Mouse (Mus musculus): Measurements from ENCODE around the gene Zbtb2.
"Not testable (repeated sequence)": the region's sequence is repeated elsewhere in the genome, so short reads cannot be mapped to it uniquely, and the experiment has no call there.

Gene Zbtb2

GRCm38 (mm10) chr10:4387701-4388383, at the start of gene Zbtb2:
Gene Zbtb2 (minus strand): TSS chr10:4388108.
- in situ Hi-C loops (cut with MboI, MseI) = loop anchor here (25.0 kb wide), 1 partner anchor 1424 kb away; the partner anchor contains the start of genes Fbxo5 and Mtrf1l

GRCm38 (mm10) chr10:4435416-4435815, 47.5 kb upstream of the Zbtb2 start:
- in situ Hi-C loops (cut with MboI, MseI) = no loop called here

GRCm38 (mm10) chr10:4433871-4434270, 46.0 kb upstream of the Zbtb2 start:
- in situ Hi-C loops (cut with MboI, MseI) = not testable (repeated sequence)

DNA sequence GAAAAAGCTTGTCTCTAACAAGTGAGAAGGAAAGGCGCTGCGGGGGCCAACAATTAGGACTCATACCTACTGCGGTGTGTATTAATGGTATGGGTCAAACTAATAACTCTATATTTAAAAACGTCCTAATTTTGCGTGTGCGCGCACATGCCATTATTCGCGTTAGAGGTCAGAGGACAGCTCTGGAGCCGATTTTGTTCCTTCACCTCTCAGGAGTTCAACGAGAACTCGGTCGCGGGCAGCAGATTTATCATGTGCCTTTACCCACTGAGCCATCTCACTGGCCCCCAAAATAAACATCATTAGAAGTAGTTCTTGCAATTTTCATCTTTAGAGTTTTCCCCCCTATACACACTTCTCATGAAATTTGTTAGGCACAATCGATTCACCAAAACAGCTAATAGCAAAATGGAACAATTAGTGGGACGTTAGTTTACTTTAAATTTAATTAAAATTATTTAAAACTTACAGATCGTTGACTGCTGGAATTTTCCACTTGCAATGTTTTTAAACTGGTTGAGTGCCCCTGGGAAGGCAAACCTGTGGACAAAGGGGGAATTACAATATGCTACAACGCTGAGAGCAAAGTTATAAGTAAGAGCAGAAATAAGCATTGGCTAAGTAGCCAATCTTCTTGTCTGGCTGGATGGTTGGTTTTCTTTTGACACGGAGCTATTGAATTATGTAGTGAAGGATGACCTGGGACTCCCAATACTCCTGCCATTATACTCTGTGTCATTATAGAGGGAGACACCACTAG, 45.3 kb upstream of the Zbtb2 start:
- in situ Hi-C loops (cut with MboI, MseI) = no loop called here

GRCm38 (mm10) chr10:4432123-4432931, 44.4 kb upstream of the Zbtb2 start, which contains the start of the genes Rmnd1 and Armt1:
Gene Rmnd1 (minus strand): TSS chr10:4432388.
Gene Armt1 (plus strand): TSS chr10:4432467.
- in situ Hi-C loops (cut with MboI, MseI) = no loop called here

GRCm38 (mm10) chr10:4431746-4432122, 43.8 kb upstream of the Zbtb2 start:
- in situ Hi-C loops (cut with MboI, MseI) = no loop called here

DNA sequence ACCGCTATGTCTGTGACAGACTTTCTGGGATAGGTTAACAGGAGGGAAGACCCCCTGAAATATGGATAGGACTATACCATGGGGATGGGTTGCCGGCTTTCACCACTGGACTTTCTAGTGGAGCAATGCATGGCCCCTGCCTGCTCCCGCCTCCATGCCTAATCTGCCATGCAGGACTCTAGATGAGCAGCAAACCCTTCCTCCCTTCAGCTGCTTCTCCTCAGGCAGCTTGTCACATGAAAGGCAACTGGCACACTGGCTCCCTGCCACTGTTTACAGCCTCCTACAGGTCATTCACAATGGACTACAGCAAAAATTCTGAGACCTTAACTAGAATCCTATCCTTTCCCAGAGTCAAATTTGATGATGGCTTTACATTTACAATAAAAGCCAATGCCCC, 42.9 kb upstream of the Zbtb2 start:
- in situ Hi-C loops (cut with MboI, MseI) = no loop called here

DNA sequence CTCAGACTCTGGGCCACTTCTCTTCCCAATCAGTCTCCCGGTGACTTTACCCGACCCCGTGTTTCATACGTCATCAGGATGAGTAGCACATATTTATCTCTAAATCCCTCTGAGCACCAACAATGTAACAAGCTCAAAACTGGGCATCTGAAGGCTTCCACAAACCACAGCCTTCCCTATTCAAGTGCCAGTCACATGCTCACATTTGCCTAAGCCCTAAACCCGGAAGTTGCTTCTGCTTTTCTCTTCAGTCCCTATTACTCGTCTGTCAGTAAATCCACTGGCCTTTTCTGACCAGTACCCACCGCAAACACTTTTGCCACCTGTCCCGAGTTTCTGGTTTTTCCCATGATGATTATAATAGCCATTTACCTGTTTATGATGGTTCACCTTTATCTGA, 42.5 kb upstream of the Zbtb2 start:
- in situ Hi-C loops (cut with MboI, MseI) = no loop called here

DNA sequence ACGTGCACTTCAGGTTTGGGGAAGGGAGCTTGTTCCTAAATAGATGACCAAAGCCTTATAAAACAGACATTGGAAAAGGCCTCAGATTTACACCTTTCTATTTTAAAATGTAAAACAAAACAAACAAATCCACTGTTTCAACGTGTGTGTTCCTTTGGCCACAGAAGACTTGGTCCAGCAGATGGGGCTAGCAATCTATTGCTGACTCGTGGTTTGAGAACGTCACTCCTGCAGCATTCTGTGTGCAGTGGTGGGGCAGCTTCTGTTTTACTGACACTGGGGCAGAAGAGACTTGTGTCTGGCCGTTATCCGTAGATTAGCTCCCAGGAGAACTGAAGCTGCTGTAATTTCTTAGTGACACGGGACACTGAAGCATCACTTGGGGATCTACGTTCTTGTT, 37.3 kb upstream of the Zbtb2 start:
- in situ Hi-C loops (cut with MboI, MseI) = loop anchor here (5.0 kb wide), 1 partner anchor 33 kb away; no protein-coding TSS in a partner anchor

DNA sequence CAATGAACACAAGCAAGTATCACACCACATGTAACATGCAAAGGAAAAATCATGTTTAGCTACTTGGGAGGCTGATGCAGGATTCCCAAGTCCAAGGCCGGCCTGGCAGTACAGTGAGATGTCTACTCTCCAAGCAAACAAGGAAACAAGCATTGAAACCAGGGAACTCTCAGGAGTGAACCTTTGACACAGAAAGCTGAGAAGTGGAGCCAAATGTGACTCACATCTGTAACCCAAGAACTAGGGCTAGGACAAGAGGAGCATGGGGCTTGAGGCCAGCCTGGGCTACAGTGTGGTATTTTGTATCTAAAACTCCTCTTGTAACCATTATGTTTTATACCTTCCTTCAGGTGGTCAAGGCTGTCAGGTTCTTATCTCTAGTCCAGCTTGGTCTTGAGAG, 19.3 kb upstream of the Zbtb2 start:
- in situ Hi-C loops (cut with MboI, MseI) = loop anchor here (5.0 kb wide), 1 partner anchor 760 kb away; no protein-coding TSS in a partner anchor

GRCm38 (mm10) chr10:4405511-4405910, 17.6 kb upstream of the Zbtb2 start:
- in situ Hi-C loops (cut with MboI, MseI) = loop anchor here (5.0 kb wide), 1 partner anchor 762 kb away; no protein-coding TSS in a partner anchor

GRCm38 (mm10) chr10:4404895-4405491, 17.1 kb upstream of the Zbtb2 start:
- in situ Hi-C loops (cut with MboI, MseI) = loop anchor here (5.0 kb wide), 1 partner anchor 762 kb away; no protein-coding TSS in a partner anchor

DNA sequence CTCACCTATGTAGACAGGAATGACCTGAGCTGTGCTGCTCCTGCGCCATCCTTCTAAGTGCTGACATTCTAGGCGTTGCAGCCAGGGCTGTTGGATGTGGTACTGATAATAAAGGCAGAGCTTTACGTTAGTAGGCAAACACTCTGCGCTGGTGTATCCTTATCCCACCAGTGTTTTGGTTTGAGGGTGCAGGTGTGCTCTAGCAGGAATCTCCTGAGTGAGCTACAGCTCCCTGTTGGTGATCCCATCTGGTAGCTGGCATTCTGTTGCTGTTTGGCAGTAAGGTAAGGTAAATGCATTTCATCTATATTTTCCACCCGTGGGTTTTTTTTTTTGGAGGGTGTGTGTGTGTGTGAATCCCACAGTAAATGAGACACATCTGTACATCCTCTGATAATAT, 10.2 kb upstream of the Zbtb2 start:
- in situ Hi-C loops (cut with MboI, MseI) = loop anchor here (25.0 kb wide), 1 partner anchor 1414 kb away; the partner anchor contains the start of genes Fbxo5 and Mtrf1l

- in situ Hi-C loops (cut with MboI, MseI) = loop anchor here (25.0 kb wide), 1 partner anchor 1417 kb away; the partner anchor contains the start of genes Fbxo5 and Mtrf1l
These were observed 7.4 kb upstream of the Zbtb2 start for GRCm38 (mm10) chr10:4395321-4395720.

GRCm38 (mm10) chr10:4391851-4392250, 3.9 kb upstream of the Zbtb2 start:
- in situ Hi-C loops (cut with MboI, MseI) = loop anchor here (5.0 to 25.0 kb wide), 2 partner anchors 35 to 1420 kb away; partner anchors contain the start of genes Fbxo5 and Mtrf1l

DNA sequence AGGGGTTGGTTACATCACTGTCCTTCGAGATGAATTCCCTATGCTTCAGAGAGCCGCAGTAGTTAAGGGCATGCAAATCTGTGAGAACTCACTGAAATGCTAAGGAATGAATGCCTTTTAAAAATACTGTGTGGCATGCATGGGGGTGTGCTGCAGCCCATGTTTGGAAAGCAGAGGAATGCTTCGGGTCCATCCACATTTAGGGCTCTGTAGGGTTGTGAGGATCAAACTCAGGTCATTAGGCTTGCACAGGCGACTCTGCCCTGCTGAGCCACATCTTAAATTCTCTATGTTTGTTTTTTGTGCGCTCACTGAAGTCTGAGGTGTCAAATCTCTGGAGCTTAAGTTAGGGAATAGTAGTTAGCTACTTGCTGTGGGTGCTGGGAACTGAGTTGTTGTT, 3.2 kb upstream of the Zbtb2 start:
- in situ Hi-C loops (cut with MboI, MseI) = loop anchor here (5.0 to 25.0 kb wide), 2 partner anchors 36 to 1421 kb away; partner anchors contain the start of genes Fbxo5 and Mtrf1l

DNA sequence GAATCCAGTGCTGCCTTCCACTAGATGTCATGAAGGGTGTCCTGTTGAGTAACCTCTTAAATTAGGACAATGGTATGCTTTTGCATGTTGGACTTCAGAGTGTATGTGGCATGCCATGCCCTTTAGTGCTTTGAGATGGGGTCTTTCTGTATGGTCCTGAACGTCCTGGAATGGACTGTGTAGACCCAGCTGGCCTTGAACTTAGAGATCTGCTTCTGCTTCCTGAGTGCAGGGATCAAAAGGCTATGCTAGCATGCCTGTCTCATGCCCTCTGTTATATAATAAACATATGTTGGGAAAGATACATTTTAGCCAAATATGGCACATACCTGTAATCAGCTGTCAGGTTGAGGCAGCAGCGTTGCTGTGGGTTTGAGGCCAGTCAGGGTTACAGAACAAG, 2.6 kb upstream of the Zbtb2 start:
- in situ Hi-C loops (cut with MboI, MseI) = loop anchor here (5.0 to 25.0 kb wide), 2 partner anchors 37 to 1422 kb away; partner anchors contain the start of genes Fbxo5 and Mtrf1l

- in situ Hi-C loops (cut with MboI, MseI) = loop anchor here (5.0 to 25.0 kb wide), 2 partner anchors 38 to 1423 kb away; partner anchors contain the start of genes Fbxo5 and Mtrf1l
These were observed 1.7 kb upstream of the Zbtb2 start for GRCm38 (mm10) chr10:4389461-4390112.

DNA sequence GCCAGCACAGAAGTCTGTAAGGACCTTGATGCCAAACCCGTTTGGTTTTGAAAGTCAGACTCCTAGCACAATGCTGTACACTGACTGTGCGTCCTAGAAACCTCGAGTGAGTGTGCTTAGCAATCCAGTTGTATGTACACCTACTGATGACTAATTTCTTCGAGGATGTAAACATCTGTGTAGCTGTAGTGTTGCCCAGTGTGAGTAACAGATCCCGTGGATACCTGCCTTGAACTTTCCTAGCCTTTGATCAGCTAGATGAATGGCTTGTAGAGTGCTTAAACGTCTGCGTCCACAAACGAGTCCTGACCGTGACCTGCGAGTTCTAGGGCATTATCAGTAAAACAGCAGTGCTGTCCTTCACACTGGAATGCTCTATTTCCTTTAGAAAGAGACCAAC, 1.1 kb upstream of the Zbtb2 start:
- in situ Hi-C loops (cut with MboI, MseI) = loop anchor here (25.0 kb wide), 1 partner anchor 1423 kb away; the partner anchor contains the start of genes Fbxo5 and Mtrf1l

GRCm38 (mm10) chr10:4388384-4388745, 457 bp upstream of the Zbtb2 start:
- in situ Hi-C loops (cut with MboI, MseI) = loop anchor here (25.0 kb wide), 1 partner anchor 1424 kb away; the partner anchor contains the start of genes Fbxo5 and Mtrf1l

Data from regulatory T cell (primary cell).